Mouse (Mus musculus): ENCODE data around the gene Ccdc12.

Ccdc12 gene

DNA sequence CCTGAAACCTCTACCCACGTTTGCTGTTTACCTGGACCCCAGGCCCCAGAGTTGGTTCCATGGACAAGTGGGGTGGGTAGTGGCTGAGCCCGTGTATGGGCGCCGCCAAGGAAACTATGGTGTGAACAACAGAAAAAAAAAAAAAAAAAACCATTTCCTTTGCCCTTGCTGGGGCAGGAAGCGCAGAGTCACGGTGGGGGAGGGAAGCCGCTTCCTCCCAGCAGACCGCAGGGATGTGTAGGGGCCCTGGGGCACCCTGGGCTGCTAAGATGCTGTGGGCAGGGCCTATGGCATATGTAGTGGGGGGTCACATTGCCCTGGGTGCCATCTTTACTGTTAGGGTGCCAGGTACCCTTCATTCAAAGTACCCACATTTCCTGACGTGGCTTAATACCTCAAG, 11.1 kb upstream of the Ccdc12 start:
- peak; percentile 34 for DNase-seq (ENCODE audit: low read depth)

- no peak for DNase-seq (ENCODE audit: low read depth)
These were observed 6.5 kb upstream of the Ccdc12 start for GRCm38 (mm10) chr9:110649775-110650174.

- DNase-seq (ENCODE audit: low read depth) = no peak
These were observed 4.2 kb upstream of the Ccdc12 start for GRCm38 (mm10) chr9:110651931-110652722.

GRCm38 (mm10) chr9:110652963-110653654, 3.2 kb upstream of the Ccdc12 start:
- no peak for DNase-seq (ENCODE audit: low read depth)

DNA sequence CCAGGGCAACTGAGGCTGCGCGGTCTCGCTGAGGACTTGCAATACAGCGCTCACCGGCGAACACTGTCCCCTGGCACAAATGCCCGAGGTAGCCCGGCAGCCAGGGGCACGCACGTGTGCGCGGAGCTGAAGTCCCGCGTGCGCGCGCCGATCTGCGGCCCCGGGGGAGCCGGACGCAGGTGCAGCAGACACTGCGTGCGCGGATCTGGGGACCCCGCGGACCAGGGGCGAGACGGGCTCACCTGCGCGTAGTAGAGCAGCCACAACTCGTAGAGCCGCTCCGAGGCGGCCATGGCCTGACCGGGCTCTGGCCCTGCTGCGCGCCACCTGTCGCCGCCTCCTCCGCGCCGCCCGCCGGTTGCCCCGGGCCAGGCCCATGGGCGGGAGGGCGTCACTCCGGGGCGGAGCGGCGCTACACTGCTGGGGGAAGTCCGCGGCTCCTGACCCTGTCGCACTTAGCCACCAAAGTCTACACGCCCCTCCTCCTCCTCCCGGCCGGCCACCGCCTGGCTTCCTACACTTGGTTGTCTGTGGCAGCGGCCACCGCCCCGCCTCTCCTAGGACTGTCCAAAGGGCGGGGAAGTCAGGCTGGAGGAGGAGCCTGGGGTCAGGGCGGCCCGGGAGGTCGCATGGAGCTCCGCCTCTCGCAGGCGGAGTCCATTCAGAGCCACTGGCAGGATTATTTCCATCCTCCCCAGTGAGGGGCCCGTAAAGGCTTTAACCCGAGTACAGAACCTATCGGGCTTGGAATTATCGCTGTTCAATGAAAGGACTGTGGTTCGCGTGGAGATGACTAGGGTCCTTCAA, 2.4 kb upstream of the Ccdc12 start, which contains the start of gene Nbeal2:
TSS of gene Nbeal2 (minus strand) at position 507 of the 807 bp plus-strand sequence.
- DNase-seq (ENCODE audit: low read depth) = peak; percentile 90

DNA sequence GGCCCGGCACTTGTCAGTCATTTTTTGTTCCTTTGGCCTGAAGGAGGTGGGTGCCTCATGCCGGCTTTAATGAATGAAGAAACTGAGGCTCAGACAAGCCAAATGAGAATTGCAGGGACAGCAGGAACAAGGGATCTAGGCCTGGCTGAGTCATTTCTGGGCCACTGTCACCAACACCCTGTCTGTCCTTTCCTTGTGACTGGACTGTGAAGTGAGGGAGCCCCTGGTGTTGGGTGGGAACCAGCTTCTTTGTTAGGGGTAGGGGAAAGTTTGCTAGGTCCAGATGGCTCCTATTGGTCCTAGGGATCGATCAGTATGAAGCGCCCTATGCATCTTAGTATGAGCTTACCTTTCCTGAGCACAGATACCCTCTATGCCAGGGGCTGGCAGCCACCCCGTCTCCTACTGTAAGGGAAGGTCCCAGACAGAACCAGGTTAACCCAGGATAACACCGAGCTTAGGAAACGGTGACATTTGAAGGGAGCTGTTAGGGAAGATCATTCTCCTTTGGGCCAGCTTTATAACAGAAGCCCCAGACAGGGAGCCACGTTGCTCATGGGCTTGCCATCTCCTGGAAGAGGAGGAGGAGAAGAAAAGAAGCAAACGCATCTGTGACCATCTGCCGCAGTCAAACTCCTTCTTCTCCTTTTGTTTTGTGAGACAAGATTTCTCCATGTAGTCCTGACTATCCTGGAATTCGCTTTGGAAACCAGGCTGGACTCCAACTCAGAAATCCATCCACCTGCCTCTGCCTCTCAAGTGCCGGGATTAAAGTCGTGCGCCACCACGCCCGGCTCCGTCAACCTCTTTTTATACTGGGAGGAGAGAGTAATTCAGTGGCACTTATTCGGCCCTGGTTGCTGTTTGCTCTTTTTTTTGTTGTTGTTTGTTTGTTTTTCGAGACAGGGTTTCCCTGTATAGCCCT, 1.3 kb upstream of the Ccdc12 start:
- DNase-seq (ENCODE audit: low read depth) = no peak

GRCm38 (mm10) chr9:110655651-110656007, 674 bp upstream of the Ccdc12 start:
- no peak for DNase-seq (ENCODE audit: low read depth)

DNA sequence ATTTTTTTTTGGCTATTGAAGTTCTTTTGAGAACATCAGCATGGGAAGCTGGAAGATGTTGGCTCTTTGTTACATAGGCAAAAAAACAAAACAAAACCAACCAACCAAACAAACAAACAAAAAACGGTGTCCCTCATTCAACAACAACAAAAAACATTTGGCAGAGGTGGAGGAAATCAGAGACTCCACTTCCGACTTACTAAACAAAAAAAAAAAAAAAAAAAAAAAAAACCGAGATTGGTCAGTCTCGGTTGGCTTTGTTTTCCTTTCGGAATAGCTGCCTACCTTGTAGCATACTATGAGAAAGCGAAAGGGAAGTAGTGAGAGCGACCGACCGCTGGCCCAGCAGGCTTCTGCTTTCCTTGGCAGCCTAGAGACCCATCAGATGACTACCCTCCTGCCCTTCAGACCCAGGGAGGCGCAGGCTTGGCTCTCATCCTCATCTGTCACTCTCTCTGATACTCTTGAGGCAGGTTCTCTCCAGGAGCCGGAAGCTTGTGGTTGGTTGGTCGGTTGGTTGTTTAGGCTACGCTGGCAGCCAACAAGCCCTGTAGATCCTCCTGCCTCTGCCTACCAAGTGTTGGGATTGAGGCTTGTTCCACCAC, 1.3 kb downstream of the Ccdc12 start:
- no peak for DNase-seq (ENCODE audit: low read depth)

DNA sequence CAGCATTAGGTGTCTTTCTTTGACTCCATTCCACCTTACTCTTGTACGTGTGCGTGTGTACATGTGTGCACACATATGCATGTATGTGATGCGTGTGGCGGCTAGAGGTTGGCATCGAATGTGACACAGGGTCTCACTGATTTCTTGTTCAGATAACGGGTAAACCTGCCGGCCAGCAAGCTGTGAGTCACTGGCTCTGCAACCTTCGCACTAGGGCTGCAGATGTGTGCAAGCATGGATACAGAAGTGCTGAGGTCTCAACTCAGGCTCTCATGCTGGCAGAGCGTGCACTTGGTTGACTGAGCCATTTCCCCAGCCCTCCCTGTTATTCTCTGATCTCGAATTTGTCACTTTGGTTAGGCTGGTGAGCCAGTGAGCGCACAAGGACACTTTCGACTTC, 3.2 kb downstream of the Ccdc12 start:
- DNase-seq (ENCODE audit: low read depth) = no peak

GRCm38 (mm10) chr9:110660208-110660607, 3.9 kb downstream of the Ccdc12 start:
- no peak for DNase-seq (ENCODE audit: low read depth)

DNA sequence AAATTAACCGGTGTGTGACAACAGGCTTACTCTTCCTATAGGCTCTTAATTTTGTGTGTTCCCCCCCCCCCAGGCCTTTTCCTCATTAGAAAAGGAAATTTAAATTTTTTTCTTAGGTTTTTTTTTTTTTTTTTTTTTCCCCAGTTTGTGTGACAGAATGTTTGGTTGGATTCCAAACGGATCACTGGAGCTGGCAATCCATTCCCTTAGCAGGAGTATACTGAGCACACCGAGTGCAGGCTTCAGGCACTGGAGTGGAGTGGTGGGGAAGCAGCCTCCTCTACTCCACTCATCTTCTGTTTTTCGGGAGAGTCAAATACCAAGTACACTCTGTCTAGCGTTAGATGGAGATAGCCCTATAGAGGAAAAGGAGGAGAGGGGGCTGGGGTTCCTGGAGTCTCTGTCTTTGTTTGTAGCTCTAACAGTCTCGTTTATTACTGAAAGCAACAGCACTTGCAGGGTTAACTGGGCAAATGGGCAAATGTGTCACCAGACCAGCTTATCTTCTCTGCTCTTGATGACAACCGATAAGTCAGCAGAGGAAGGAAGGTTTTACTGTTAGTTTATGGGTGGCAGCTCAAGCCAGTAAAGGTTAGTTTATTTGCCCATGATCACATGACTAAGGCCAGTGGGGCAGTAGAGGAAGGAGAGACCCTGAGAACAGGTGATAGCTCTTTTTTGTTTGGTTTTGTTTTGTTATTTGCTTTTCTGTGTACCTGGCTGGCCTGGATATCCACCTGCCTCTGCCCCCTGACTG, 4.7 kb downstream of the Ccdc12 start:
- DNase-seq (ENCODE audit: low read depth) = no peak

- no peak for DNase-seq (ENCODE audit: low read depth)
These were observed 6.5 kb downstream of the Ccdc12 start for GRCm38 (mm10) chr9:110662844-110663243.

DNA sequence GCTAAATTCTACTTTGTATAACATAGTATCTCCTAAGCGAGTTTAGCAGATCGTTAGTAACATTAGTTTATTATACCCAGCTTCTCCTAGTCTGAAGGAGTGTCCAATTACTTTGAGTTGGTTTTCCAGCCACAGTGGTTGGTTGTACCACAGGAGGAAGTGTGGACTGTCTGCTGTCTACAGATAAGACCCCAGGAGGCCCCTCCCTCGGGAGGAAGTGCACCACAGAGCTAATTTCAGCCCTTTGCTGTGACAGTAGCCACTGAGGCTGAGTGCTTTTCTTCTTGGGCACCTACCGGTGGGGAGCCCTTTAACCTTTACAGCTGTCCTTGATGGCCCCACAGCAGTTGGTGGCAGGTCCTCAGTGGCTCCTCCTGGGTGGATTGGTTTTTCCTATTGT, 9.6 kb downstream of the Ccdc12 start:
- DNase-seq (ENCODE audit: low read depth) = no peak

- DNase-seq (ENCODE audit: low read depth) = no peak
These were observed 10.1 kb downstream of the Ccdc12 start for GRCm38 (mm10) chr9:110666374-110666773.

GRCm38 (mm10) chr9:110667219-110667836, 11.0 kb downstream of the Ccdc12 start:
- DNase-seq (ENCODE audit: low read depth) = no peak

- no peak for DNase-seq (ENCODE audit: low read depth)
These were observed 12.4 kb downstream of the Ccdc12 start for GRCm38 (mm10) chr9:110668601-110669293.

- no peak for DNase-seq (ENCODE audit: low read depth)
These were observed 13.5 kb downstream of the Ccdc12 start for GRCm38 (mm10) chr9:110669785-110670184.

DNA sequence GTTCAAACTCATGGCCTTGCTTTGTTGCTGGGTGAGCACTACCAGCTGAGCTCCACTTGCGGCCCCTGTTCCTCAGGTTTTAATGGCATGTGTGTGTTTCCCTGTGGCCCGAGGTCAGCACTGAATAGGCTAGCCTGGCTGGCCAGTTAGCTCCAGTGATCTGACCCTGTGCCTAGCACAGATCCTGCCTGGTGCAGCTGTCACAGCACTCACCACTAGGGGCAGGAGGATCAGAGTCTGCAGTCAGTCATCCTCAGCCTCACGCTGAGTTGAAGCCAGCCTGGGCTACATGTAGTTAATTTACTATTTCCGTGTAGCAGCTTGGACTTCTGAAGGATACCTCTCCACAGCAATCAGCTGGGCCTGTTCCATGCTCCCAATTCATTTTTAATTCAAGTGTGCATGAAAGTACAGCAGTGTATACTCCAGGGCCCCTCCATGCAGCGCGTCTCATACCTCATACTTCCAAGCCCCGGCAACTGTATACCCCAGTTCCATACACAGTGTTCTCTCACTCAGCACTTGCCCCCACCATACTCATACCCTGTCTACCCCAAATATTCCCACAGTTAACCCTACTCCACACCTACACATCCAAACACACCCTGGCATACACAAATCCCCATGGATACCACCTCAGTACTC, 16.3 kb downstream of the Ccdc12 start:
- DNase-seq (ENCODE audit: low read depth) = no peak
